Mouse (Mus musculus): ENCODE data around the gene Mvb12b.

Gene Mvb12b

GRCm38 (mm10) chr2:33734781-33735485 is 152.8 kb downstream of the Mvb12b start:
- no peak for TF ChIP-seq POU5F1 (IDR thresholded peaks at IDR 0.05; ENCODE audit: borderline replicate concordance, low read length)
- TF ChIP-seq CTCF (conservative IDR thresholded peaks at IDR 0.05; ENCODE audit: low read length), result peak; percentile 91
- TF ChIP-seq NANOG (IDR thresholded peaks at IDR 0.05; ENCODE audit: borderline replicate concordance, low read length), result no peak
- no peak overlapping the region for H3K4me3 ChIP-seq (replicated peaks; ENCODE audit: low read length)
- peaks cover 7% of the 10 kb centered on the region for H3K4me1 ChIP-seq (replicated peaks; ENCODE audit: low read depth, low read length)
- H3K9me3 ChIP-seq (ENCODE audit: low read length), result no peaks in the 10 kb centered on the region
- H3K36me3 ChIP-seq (ENCODE audit: insufficient read depth, low read length), result no peaks in the 10 kb centered on the region
- H3K27me3 ChIP-seq (ENCODE audit: insufficient read depth, low read length), result peaks cover 20% of the 10 kb centered on the region

GRCm38 (mm10) chr2:33729701-33730100 is 158.0 kb downstream of the Mvb12b start:
- Histone ChIP-seq H3K9me3 (ENCODE audit: low read length) (no peaks in the 10 kb centered on the region), H3K36me3 (ENCODE audit: insufficient read depth, low read length) (no peaks in the 10 kb centered on the region), H3K27me3 (ENCODE audit: insufficient read depth, low read length) (peaks cover 23% of the 10 kb centered on the region), H3K4me3 (replicated peaks; ENCODE audit: low read length) (no peak overlapping the region), H3K4me1 (replicated peaks; ENCODE audit: low read depth, low read length) (peaks cover 5% of the 10 kb centered on the region; the same call in 1 of the 2 replicates)
- no peak for TF ChIP-seq NANOG (IDR thresholded peaks at IDR 0.05; ENCODE audit: borderline replicate concordance, low read length)
- no peak; the same call in 1 of the 2 replicates for TF ChIP-seq CTCF (conservative IDR thresholded peaks at IDR 0.05; ENCODE audit: low read length)
- no peak for TF ChIP-seq POU5F1 (IDR thresholded peaks at IDR 0.05; ENCODE audit: borderline replicate concordance, low read length)

GRCm38 (mm10) chr2:33727199-33727598 is 160.5 kb downstream of the Mvb12b start:
- H3K4me1 ChIP-seq (replicated peaks; ENCODE audit: low read depth, low read length), result peaks cover 5% of the 10 kb centered on the region; the same call in 1 of the 2 replicates
- H3K27me3 ChIP-seq (ENCODE audit: insufficient read depth, low read length), result peaks cover 17% of the 10 kb centered on the region; the same call in 1 of the 2 replicates
- no peaks in the 10 kb centered on the region for H3K9me3 ChIP-seq (ENCODE audit: low read length)
- H3K36me3 ChIP-seq (ENCODE audit: insufficient read depth, low read length), result no peaks in the 10 kb centered on the region
- H3K4me3 ChIP-seq (replicated peaks; ENCODE audit: low read length), result no peak overlapping the region
- TF ChIP-seq POU5F1 (IDR thresholded peaks at IDR 0.05; ENCODE audit: borderline replicate concordance, low read length) (no peak), NANOG (IDR thresholded peaks at IDR 0.05; ENCODE audit: borderline replicate concordance, low read length) (no peak), CTCF (conservative IDR thresholded peaks at IDR 0.05; ENCODE audit: low read length) (no peak)

- TF ChIP-seq NANOG (IDR thresholded peaks at IDR 0.05; ENCODE audit: borderline replicate concordance, low read length) (no peak), POU5F1 (IDR thresholded peaks at IDR 0.05; ENCODE audit: borderline replicate concordance, low read length) (no peak), CTCF (conservative IDR thresholded peaks at IDR 0.05; ENCODE audit: low read length) (no peak)
- Histone ChIP-seq H3K9me3 (ENCODE audit: low read length) (no peaks in the 10 kb centered on the region), H3K27me3 (ENCODE audit: insufficient read depth, low read length) (peaks cover 34% of the 10 kb centered on the region), H3K4me1 (replicated peaks; ENCODE audit: low read depth, low read length) (peaks cover 8% of the 10 kb centered on the region; the same call in 1 of the 2 replicates), H3K36me3 (ENCODE audit: insufficient read depth, low read length) (no peaks in the 10 kb centered on the region), H3K4me3 (replicated peaks; ENCODE audit: low read length) (no peak overlapping the region)
Measured at GRCm38 (mm10) chr2:33720380-33720898, 167.3 kb downstream of the Mvb12b start.

- TF ChIP-seq CTCF (conservative IDR thresholded peaks at IDR 0.05; ENCODE audit: low read length) (no peak), POU5F1 (IDR thresholded peaks at IDR 0.05; ENCODE audit: borderline replicate concordance, low read length) (no peak), NANOG (IDR thresholded peaks at IDR 0.05; ENCODE audit: borderline replicate concordance, low read length) (no peak)
- Histone ChIP-seq H3K36me3 (ENCODE audit: insufficient read depth, low read length) (no peaks in the 10 kb centered on the region), H3K4me1 (replicated peaks; ENCODE audit: low read depth, low read length) (peaks cover 8% of the 10 kb centered on the region; the same call in 1 of the 2 replicates), H3K4me3 (replicated peaks; ENCODE audit: low read length) (no peak overlapping the region), H3K27me3 (ENCODE audit: insufficient read depth, low read length) (peaks cover 41% of the 10 kb centered on the region), H3K9me3 (ENCODE audit: low read length) (no peaks in the 10 kb centered on the region)
Measured at GRCm38 (mm10) chr2:33719339-33720066, 168.2 kb downstream of the Mvb12b start.

GRCm38 (mm10) chr2:33718561-33718960 is 169.2 kb downstream of the Mvb12b start:
- peaks cover 41% of the 10 kb centered on the region for H3K27me3 ChIP-seq (ENCODE audit: insufficient read depth, low read length)
- no peak for TF ChIP-seq CTCF (conservative IDR thresholded peaks at IDR 0.05; ENCODE audit: low read length)
- peaks cover 12% of the 10 kb centered on the region for H3K4me1 ChIP-seq (replicated peaks; ENCODE audit: low read depth, low read length)
- no peak overlapping the region for H3K4me3 ChIP-seq (replicated peaks; ENCODE audit: low read length)
- no peaks in the 10 kb centered on the region for H3K9me3 ChIP-seq (ENCODE audit: low read length)
- H3K36me3 ChIP-seq (ENCODE audit: insufficient read depth, low read length), result no peaks in the 10 kb centered on the region

GRCm38 (mm10) chr2:33717821-33718351 is 169.9 kb downstream of the Mvb12b start:
- H3K4me3 ChIP-seq (replicated peaks; ENCODE audit: low read length), result peak overlapping the region; percentile 43; the same call in 1 of the 2 replicates
- TF ChIP-seq NANOG (IDR thresholded peaks at IDR 0.05; ENCODE audit: borderline replicate concordance, low read length) (no peak), POU5F1 (IDR thresholded peaks at IDR 0.05; ENCODE audit: borderline replicate concordance, low read length) (no peak), CTCF (conservative IDR thresholded peaks at IDR 0.05; ENCODE audit: low read length) (no peak)
- peaks cover 39% of the 10 kb centered on the region for H3K27me3 ChIP-seq (ENCODE audit: insufficient read depth, low read length)
- H3K36me3 ChIP-seq (ENCODE audit: insufficient read depth, low read length), result no peaks in the 10 kb centered on the region
- no peaks in the 10 kb centered on the region for H3K9me3 ChIP-seq (ENCODE audit: low read length)
- H3K4me1 ChIP-seq (replicated peaks; ENCODE audit: low read depth, low read length), result peaks cover 18% of the 10 kb centered on the region

- Histone ChIP-seq H3K4me1 (replicated peaks; ENCODE audit: low read depth, low read length) (peaks cover 23% of the 10 kb centered on the region), H3K9me3 (ENCODE audit: low read length) (no peaks in the 10 kb centered on the region), H3K27me3 (ENCODE audit: insufficient read depth, low read length) (peaks cover 39% of the 10 kb centered on the region), H3K36me3 (ENCODE audit: insufficient read depth, low read length) (no peaks in the 10 kb centered on the region), H3K4me3 (replicated peaks; ENCODE audit: low read length) (0 out of 2 replicates have a peak overlapping the region, but pooled peaks have one; percentile 43)
- TF ChIP-seq POU5F1 (IDR thresholded peaks at IDR 0.05; ENCODE audit: borderline replicate concordance, low read length), result no peak
- no peak for TF ChIP-seq NANOG (IDR thresholded peaks at IDR 0.05; ENCODE audit: borderline replicate concordance, low read length)
- no peak for TF ChIP-seq CTCF (conservative IDR thresholded peaks at IDR 0.05; ENCODE audit: low read length)
Measured at GRCm38 (mm10) chr2:33717378-33717777, 170.4 kb downstream of the Mvb12b start.

All from E14TG2a.4 (cell line).